Mouse (Mus musculus) liver, embryonic 14.5 days (tissue): Measurements from ENCODE around the gene AI182371. TPM values are rescaled to one million over a fixed set of nuclear protein-coding genes. Genes with fewer than 3 reads are reported as not detected.

ENCODE experiments used
- ATAC-seq: fragments of 200-750 bp; cut with Nextera tagmentation; 2 replicates; pipeline ENCODE4 v1.8.0; 2017; ENCODE audit warnings: moderate number of reproducible peaks, mild to moderate bottlenecking, moderate library complexity; ENCODE audit not compliant: insufficient read depth
- DNase-seq, 3 experiments: peaks; one replicate each; pipeline ENCODE4 v3.0.0-alpha.2; 2012 to 2013; ENCODE audit warnings: low read depth in 3 of 3, low spot score in 3 of 3
- H3K27ac ChIP-seq: fragments of 300-500 bp; sonication (generic); 2 replicates; pipeline ENCODE4 v1.5.1; 2014; ENCODE audit warnings: moderate library complexity, mild to moderate bottlenecking, control low read depth, inconsistent platforms
- H3K27me3 ChIP-seq: fragments of 300-500 bp; sonication (generic); 2 replicates; pipeline ENCODE4 v1.6.1; 2014; ENCODE audit warnings: mild to moderate bottlenecking, low read length, moderate library complexity; ENCODE audit not compliant: control insufficient read depth, insufficient read depth
- H3K36me3 ChIP-seq: fragments of 300-500 bp; sonication (generic); replicated peaks from 2 replicates; pipeline ENCODE4 v1.6.1; 2014; ENCODE audit warnings: low read depth; ENCODE audit not compliant: control insufficient read depth, insufficient read depth
- H3K4me1 ChIP-seq, 2 experiments: fragments of 200-500 bp in 1 of 2; fragments of 300-500 bp in 1 of 2; sonication (generic) in 1 of 2; replicated peaks; 2 replicates each; pipeline ENCODE4 v1.6.1; 2012 to 2014; ENCODE audit warnings: antibody characterized with exemption in 1 of 2, inconsistent platforms in 1 of 2, low read length in 1 of 2; ENCODE audit not compliant: control insufficient read depth in 2 of 2, insufficient read depth in 2 of 2
- H3K4me2 ChIP-seq: fragments of 300-500 bp; sonication (generic); 2 replicates; pipeline ENCODE4 v1.6.1; 2014; ENCODE audit warnings: low read depth, mild to moderate bottlenecking, control low read depth, moderate library complexity
- H3K4me3 ChIP-seq, 2 experiments: fragments of 200-500 bp in 1 of 2; fragments of 300-500 bp in 1 of 2; sonication (generic) in 1 of 2; 2 replicates each; pipeline ENCODE4 v1.5.1; 2012 to 2014; ENCODE audit warnings: low read depth in 2 of 2, low read length in 2 of 2, mild to moderate bottlenecking in 2 of 2, control low read depth in 1 of 2, inconsistent platforms in 1 of 2, moderate library complexity in 1 of 2; ENCODE audit not compliant: insufficient read depth in 1 of 2
- H3K9ac ChIP-seq: fragments of 300-500 bp; sonication (generic); replicated peaks from 2 replicates; pipeline ENCODE4 v1.6.1; 2014; ENCODE audit warnings: mild to moderate bottlenecking, control low read depth, moderate library complexity
- H3K9me3 ChIP-seq: fragments of 300-500 bp; sonication (generic); 2 replicates; pipeline ENCODE4 v1.6.1; 2016; ENCODE audit warnings: low read length, mixed read lengths; ENCODE audit not compliant: control insufficient read depth
- CTCF ChIP-seq: IDR thresholded peaks from 2 replicates; pipeline ENCODE4 v1.5.1; 2016; ENCODE audit warnings: antibody characterized with exemption, low read depth, control low read depth
- EP300 ChIP-seq: IDR thresholded peaks from 2 replicates; pipeline ENCODE4 v1.6.1; 2016; ENCODE audit warnings: antibody characterized with exemption, low read depth
- WGBS: fragments of 180-500 bp; shearing (Covaris S2); extraction: QIAGEN DNeasy Blood & Tissue Kit; methylation state at CpG from one replicate; pipeline ENCODE4 v1.1.7; 2014; ENCODE audit not compliant: insufficient replicate concordance; 5-methylcytosine and 5-hydroxymethylcytosine counted together
- polyA plus RNA-seq, 2 experiments: library from polyadenylated mRNA; depleted of rRNA in 1 of 2; stranded (reverse) in 1 of 2; unstranded in 1 of 2; fragments of >200 nt; fragmentation: Nextera tagmentation in 1 of 2; extraction: Ambion mirVana in 1 of 2; gene quantifications; 2 replicates each; pipeline versions ENCODE4 v1.2.1 to v1.2.3; 2012 to 2014

AI182371 gene
- polyA plus RNA-seq, 2 experiments = 7.5 to 16.5 TPM

DNA sequence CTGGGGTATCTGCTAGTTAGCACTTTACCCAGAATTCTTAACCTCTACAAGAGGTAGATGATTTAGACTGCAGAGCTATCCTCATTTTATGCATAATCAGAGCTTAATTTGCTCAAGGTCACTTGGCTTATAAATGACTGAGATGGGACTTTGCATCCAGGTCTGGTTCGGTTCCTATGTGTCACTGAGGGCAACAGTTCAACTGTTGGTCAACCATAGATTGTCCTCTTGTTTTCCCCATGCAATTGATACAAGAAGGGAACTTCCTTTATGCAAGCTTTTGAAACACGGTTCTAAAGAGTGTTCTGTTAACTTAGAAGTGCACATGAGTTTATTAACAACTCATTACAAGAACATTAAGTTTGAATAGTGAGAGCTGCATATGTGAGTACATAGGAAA is 43.0 kb downstream of the AI182371 start:
- TF ChIP-seq CTCF = no peak
- TF ChIP-seq EP300 = no peak
- WGBS = 41% methylated on average over 2 of the region's 2 CpGs
- Histone ChIP-seq H3K27me3 (no peaks in the 10 kb centered on the region), H3K9ac (no peak overlapping the region), H3K36me3 (no peaks in the 10 kb centered on the region), H3K27ac (no peak overlapping the region), H3K9me3 (no peaks in the 10 kb centered on the region), H3K4me3 (no peak overlapping the region), H3K4me2 (no peak overlapping the region), H3K4me1 (no peaks in the 10 kb centered on the region)
- DNase-seq (no peak), ATAC-seq (no peak)

DNA sequence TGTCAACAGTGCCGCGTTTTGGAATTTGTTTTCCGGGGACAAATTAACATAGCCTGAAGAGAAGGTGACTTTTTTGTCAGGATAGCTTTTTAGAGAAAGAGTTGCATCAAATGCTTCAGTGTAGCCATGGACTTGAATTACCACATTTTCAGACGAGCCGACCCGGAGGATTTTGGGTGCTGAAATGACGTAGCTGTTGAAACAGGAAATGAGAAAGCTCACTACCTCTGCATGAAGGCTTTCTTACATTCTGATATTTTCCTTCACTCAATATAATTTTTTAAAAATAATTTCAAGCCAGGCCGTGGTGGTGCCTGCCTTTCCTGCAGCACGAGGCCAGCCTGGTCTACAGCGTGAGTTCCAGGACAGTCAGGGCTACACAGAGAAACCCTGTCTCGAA is 44.1 kb downstream of the AI182371 start:
- WGBS = 65% methylated on average over 11 of the region's 11 CpGs
- H3K9ac ChIP-seq = no peak overlapping the region
- ATAC-seq = no peak
- H3K27me3 ChIP-seq = no peaks in the 10 kb centered on the region
- no peak for DNase-seq
- no peak overlapping the region for H3K4me2 ChIP-seq
- H3K9me3 ChIP-seq = no peaks in the 10 kb centered on the region
- no peaks in the 10 kb centered on the region for H3K36me3 ChIP-seq
- no peak for TF ChIP-seq EP300
- no peak for TF ChIP-seq CTCF
- H3K4me1 ChIP-seq = no peaks in the 10 kb centered on the region
- H3K27ac ChIP-seq = no peak overlapping the region
- no peak overlapping the region for H3K4me3 ChIP-seq

DNA sequence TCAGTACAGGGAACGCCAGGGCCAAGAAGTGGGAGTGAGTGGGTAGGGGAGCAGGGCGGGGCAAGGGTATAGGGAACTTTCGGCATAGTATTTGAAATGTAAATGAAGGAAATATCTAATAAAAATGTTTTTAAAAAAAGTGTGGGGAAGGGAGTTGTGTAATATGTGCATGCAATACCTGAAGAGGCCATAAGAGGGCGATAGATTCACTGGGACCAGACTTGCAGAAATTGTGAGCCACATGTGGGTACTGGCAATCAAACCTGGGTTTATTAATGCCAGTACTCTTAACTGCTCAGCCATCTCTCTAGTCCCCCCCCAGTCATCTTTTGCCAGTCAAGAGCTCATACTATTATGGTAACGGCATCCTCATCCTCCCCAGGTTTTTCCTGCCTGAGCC is 52.5 kb downstream of the AI182371 start:
- Histone ChIP-seq H3K4me2 (no peak overlapping the region), H3K36me3 (no peaks in the 10 kb centered on the region), H3K27ac (no peak overlapping the region), H3K27me3 (no peaks in the 10 kb centered on the region), H3K4me3 (no peak overlapping the region), H3K9me3 (no peaks in the 10 kb centered on the region), H3K4me1 (no peaks in the 10 kb centered on the region), H3K9ac (no peak overlapping the region)
- DNase-seq = peak; percentile 16 to 32 (median 20)
- peak; percentile 81 for TF ChIP-seq CTCF
- TF ChIP-seq EP300 = no peak
- WGBS = 24% methylated on average over 5 of the region's 5 CpGs
- ATAC-seq = no peak

DNA sequence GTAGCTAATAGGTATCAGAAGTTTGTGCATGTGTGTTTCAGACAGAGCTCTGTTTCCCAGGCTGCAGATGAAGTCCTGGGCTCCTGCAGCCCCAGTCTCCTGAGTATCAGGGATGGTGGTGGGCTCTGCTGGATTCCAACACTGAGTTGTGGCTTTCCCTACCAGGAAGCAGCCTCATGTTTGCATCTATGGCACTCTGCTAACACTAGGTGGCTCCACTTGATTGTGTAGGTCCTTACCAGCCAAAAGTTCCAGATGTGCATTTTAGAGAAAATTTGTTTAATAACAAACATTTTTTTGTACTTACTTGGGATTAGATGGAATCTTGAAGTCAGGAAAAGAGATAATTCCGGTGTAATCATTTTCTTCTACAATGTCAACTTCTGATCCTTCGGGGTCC is 56.4 kb downstream of the AI182371 start:
- Histone ChIP-seq H3K27ac (no peak overlapping the region), H3K4me2 (no peak overlapping the region), H3K36me3 (no peaks in the 10 kb centered on the region), H3K4me1 (no peaks in the 10 kb centered on the region), H3K27me3 (no peaks in the 10 kb centered on the region), H3K4me3 (no peak overlapping the region), H3K9ac (no peak overlapping the region), H3K9me3 (no peaks in the 10 kb centered on the region)
- no peak for ATAC-seq
- TF ChIP-seq CTCF = peak; percentile 68
- no peak for TF ChIP-seq EP300
- WGBS = 57% methylated on average over 2 of the region's 2 CpGs
- DNase-seq = no peak

DNA sequence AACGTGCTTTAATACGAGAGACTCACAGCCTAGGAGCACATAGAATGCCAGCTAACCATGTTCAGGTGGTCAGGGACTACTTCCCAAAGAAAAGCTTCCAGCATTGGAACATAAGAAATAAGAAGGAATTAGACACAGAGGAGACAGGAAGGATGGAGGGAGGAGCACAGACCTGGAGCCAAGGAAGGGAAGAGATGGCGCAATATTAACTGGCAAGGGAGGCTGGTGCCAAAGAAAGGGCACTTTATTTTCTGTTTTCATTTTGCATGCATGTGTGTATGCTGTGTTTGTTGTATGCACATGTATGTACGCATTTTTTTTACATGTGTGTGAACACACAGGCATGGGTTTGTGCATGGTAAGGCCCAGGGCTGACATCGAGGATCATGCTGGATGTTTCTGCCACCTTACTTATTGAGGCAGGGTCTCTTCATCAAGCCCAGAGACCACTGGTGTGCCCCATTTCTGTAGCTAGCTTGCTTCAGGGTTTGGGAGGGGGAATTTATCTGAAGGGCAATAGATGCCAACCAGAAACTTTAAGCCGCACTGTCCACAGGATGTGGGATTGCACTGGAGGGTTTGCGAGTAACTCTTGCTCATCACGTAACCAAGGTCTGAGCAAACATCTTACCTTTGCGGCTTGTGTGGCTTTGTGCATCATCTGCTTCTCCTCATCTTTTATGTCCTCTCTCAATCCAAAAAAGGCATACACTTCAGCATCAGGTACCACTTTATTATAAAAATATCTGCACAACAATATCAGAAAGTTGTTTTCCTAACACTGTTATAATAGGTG is 62.6 kb downstream of the AI182371 start:
- 66% methylated on average over 9 of the region's 9 CpGs for WGBS
- Histone ChIP-seq H3K27ac (no peak overlapping the region), H3K4me2 (no peak overlapping the region), H3K27me3 (no peaks in the 10 kb centered on the region), H3K36me3 (no peaks in the 10 kb centered on the region), H3K9ac (no peak overlapping the region), H3K9me3 (no peaks in the 10 kb centered on the region), H3K4me1 (no peaks in the 10 kb centered on the region; a peak in 1 of 4 replicates), H3K4me3 (no peak overlapping the region)
- no peak for ATAC-seq
- no peak for DNase-seq
- TF ChIP-seq CTCF (no peak), EP300 (no peak)

Other genes with a start within 250 kb of the AI182371 start
- 2.6 and 4.0 TPM in 2 replicates for gene Cutal, start 227.1 kb downstream of the AI182371 start, polyA plus RNA-seq (2012; rRNA removed)
- gene Cutal, start 227.1 kb downstream of the AI182371 start, polyA plus RNA-seq (2014; fragmentation: Nextera tagmentation; extraction: Ambion mirVana) = 4.0 and 4.4 TPM in 2 replicates
- 23.2 and 36.5 TPM in 2 replicates for gene Psmd5, start 226.6 kb downstream of the AI182371 start, polyA plus RNA-seq (2012; rRNA removed)
- 84.1 and 96.0 TPM in 2 replicates for gene Psmd5, start 226.6 kb downstream of the AI182371 start, polyA plus RNA-seq (2014; fragmentation: Nextera tagmentation; extraction: Ambion mirVana)
- 2.9 and 3.5 TPM in 2 replicates for gene Phf19, start 187.5 kb downstream of the AI182371 start, polyA plus RNA-seq (2012; rRNA removed)
- 2.8 TPM in 2 replicates for gene Phf19, start 187.5 kb downstream of the AI182371 start, polyA plus RNA-seq (2014; fragmentation: Nextera tagmentation; extraction: Ambion mirVana)
- 0.07 and 0.12 TPM in 2 replicates for gene Traf1, start 139.8 kb downstream of the AI182371 start, polyA plus RNA-seq (2012; rRNA removed)
- gene Traf1, start 139.8 kb downstream of the AI182371 start, polyA plus RNA-seq (2014; fragmentation: Nextera tagmentation; extraction: Ambion mirVana) = 0.32 TPM in 1 of 2 replicates, not detected in the other
- gene Hc, start 40.1 kb downstream of the AI182371 start, polyA plus RNA-seq (2012; rRNA removed) = 27.9 and 56.3 TPM in 2 replicates
- gene Hc, start 40.1 kb downstream of the AI182371 start, polyA plus RNA-seq (2014; fragmentation: Nextera tagmentation; extraction: Ambion mirVana) = 37.4 and 39.3 TPM in 2 replicates
- gene Cntrl, start 7.9 kb upstream of the AI182371 start, polyA plus RNA-seq (2012; rRNA removed) = 7.6 and 12.0 TPM in 2 replicates
- gene Cntrl, start 7.9 kb upstream of the AI182371 start, polyA plus RNA-seq (2014; fragmentation: Nextera tagmentation; extraction: Ambion mirVana) = 8.0 and 9.8 TPM in 2 replicates
- gene Rab14, start 99.6 kb upstream of the AI182371 start, polyA plus RNA-seq (2012; rRNA removed) = 20.5 and 35.3 TPM in 2 replicates
- 81.1 and 93.2 TPM in 2 replicates for gene Rab14, start 99.6 kb upstream of the AI182371 start, polyA plus RNA-seq (2014; fragmentation: Nextera tagmentation; extraction: Ambion mirVana)
- gene Gsn, start 154.8 kb upstream of the AI182371 start, polyA plus RNA-seq (2012; rRNA removed) = 71.0 and 81.0 TPM in 2 replicates
- gene Gsn, start 154.8 kb upstream of the AI182371 start, polyA plus RNA-seq (2014; fragmentation: Nextera tagmentation; extraction: Ambion mirVana) = 83.0 and 115 TPM in 2 replicates
- 68.4 and 77.0 TPM in 2 replicates for gene Stom, start 235.4 kb upstream of the AI182371 start, polyA plus RNA-seq (2012; rRNA removed)
- 149 and 166 TPM in 2 replicates for gene Stom, start 235.4 kb upstream of the AI182371 start, polyA plus RNA-seq (2014; fragmentation: Nextera tagmentation; extraction: Ambion mirVana)